Mouse (Mus musculus) cerebellum, adult 2 months (tissue): ENCODE data around the gene Txndc11.

Source experiments
- CTCF ChIP-seq: fragments of 200-500 bp; IDR thresholded peaks from 2 replicates; pipeline ENCODE4 v1.5.1; 2011; ENCODE audit warnings: low read depth, mild to moderate bottlenecking, control low read depth, low read length, moderate library complexity, borderline replicate concordance; ENCODE audit not compliant: insufficient read depth
- POLR2A ChIP-seq: fragments of 200-500 bp; IDR thresholded peaks from 2 replicates; pipeline ENCODE4 v1.6.1; 2011; ENCODE audit warnings: low read length, control low read depth, borderline replicate concordance; ENCODE audit not compliant: insufficient read depth

DNA sequence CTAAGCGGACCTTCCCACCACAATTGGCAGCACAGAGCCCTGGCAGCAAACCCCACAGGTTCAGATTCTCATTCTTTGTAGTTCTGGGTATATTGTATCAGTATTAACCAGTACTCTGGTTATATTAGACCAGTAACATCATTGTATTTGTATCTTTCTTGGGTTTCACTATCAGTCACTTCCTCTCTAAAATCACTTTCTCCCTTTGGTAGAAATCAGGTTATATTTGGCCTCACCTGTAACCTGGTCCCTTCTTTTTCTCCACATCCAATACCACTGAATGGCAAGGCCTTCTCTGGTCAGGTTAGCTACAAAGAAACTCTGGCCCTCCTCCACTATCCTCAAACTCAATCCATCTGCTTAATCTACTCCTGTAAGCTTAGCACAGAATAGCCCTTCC is 29.5 kb downstream of the Txndc11 start:
- TF ChIP-seq CTCF (no peak), POLR2A (no peak)
